Mouse (Mus musculus) monocyte, adult 2 months (primary cell): ENCODE results near the gene Pin1rt1.

Experiments used
- DNase-seq, 2 experiments: peaks; one replicate each; pipeline ENCODE4 v3.0.0; 2022; ENCODE audit warnings: low spot score in 2 of 2, low read depth in 1 of 2

The Pin1rt1 gene

DNA sequence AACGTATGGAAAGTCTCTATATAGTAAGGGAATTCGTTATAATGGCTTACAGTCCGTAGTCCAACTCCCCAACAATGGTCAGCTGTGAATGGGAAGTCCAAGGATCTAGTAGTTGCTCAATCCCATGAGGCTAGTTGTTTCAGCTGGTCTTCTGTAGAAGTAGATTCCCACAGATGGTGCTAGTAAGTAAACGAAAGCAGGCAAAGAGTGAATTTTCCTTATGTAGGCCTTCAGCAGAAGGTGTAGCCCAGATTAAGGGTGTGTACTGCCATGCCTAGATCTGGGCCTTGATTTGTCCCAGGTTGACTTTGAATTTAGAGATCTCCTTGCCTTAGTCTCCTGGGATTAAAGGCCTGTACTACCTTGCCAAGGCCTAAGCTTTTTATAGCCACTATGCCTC is at the start of gene Pin1rt1:
TSS of gene Pin1rt1 (minus strand) at position 101 of the 400 bp plus-strand sequence.
- DNase-seq: no peak

- no peak for DNase-seq
Observed at GRCm38 (mm10) chr2:104764018-104764417, 47.8 kb upstream of the Pin1rt1 start.

GRCm38 (mm10) chr2:104763134-104763703 is 47.0 kb upstream of the Pin1rt1 start:
- DNase-seq: no peak

- DNase-seq: no peak
Observed at GRCm38 (mm10) chr2:104750611-104751010, 34.4 kb upstream of the Pin1rt1 start.

- DNase-seq: no peak
Observed at GRCm38 (mm10) chr2:104748652-104749183, 32.5 kb upstream of the Pin1rt1 start.

GRCm38 (mm10) chr2:104746251-104746650 is 30.1 kb upstream of the Pin1rt1 start:
- DNase-seq: no peak

- DNase-seq: no peak
Observed at GRCm38 (mm10) chr2:104743971-104744370, 27.8 kb upstream of the Pin1rt1 start.

DNA sequence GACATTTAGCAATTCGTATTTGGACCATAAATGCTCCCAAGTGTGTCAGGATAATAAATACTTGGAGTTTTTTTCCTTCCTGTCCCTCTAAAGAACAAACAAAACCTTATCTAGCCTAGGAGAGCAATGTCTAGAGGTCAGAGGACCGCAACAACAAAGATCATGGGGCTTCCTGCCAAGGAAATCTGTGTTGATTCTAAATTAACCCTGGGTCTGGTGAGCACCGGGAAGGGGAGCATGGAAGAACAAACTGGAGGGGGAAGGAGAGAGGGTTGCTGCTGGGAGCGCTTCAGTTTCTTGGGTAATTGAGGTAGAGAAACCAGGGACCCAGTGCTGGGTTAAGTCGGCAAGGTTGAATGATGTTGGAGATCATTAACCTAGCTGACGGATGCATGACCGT is 27.0 kb upstream of the Pin1rt1 start:
- DNase-seq: no peak

GRCm38 (mm10) chr2:104742741-104743064 is 26.5 kb upstream of the Pin1rt1 start, which contains the start of gene Depdc7:
Gene Depdc7 (minus strand): TSS chr2:104742878.
- peak; percentile 56 to 77 for DNase-seq

GRCm38 (mm10) chr2:104741896-104742740 is 25.9 kb upstream of the Pin1rt1 start:
- no peak for DNase-seq

- no peak for DNase-seq
Observed at GRCm38 (mm10) chr2:104741015-104741758, 25.0 kb upstream of the Pin1rt1 start.

DNA sequence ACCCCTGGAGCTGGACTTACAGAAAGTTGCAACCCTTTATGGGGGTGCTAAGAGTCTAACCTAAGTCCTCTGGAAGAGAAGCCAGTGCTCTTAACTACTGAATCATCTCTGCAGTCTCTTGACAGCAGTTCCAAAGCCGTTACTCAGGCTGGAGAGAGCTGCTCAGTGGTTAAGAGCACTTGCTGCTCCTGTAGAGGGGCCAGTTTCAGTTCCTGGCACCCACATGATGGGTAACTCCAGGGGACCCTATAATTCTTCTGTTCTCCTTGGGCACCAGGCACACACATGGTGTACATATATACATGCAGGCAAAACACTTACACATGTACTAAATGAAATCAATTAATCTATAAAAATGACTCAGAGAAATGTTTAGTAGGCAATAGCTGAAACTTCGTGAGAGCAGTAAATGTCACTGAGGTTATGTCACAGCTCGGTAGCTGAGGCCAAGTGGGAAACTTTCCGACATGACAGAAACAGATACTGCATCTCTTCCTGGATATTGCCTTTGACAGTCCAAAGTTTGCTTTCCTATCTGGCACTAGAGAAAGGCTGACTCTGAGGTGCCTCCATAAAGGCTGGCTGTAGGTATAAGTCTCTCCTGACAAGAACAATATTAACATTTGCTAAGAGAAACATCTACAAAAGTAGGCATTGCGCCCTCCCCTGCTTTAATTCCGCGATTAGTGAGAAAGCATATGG is 24.2 kb upstream of the Pin1rt1 start:
- DNase-seq: no peak

DNA sequence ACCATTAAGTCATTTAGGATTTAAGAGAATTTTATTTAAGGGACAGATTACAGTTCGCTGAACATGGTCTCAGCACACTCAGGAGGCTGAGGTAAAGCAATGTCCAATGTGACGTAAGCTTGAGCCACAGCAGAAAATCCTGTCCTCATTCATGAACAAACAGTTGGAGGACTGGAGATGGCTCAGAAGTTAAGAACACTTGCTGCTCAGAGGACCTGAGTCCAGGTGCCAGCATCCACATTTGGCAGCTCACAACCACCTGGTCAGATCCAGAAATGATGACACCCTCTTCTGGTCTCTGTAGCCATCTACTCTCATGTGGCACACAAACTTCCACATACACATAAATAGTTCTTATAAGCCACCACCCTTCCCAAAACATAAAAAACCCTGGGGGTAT is 23.5 kb upstream of the Pin1rt1 start:
- DNase-seq: no peak

DNA sequence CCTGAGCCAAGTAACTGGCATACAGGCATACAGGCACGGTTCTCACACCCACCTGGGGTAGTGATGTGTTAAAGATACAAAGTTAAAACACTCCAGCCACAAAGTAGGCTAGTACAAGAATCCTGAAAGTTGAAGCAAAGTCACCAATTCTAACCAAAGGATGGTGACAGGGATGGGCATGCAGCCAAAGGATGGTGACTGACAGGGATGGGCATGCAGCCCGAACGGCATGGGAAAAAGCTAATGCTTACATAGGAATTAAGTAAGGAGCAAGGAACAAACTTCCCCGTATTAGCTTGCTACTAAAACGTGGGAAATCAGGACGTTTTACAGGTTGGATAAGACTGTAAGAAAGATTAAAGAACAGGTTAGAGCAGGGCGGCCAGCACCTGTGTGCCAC is 20.1 kb upstream of the Pin1rt1 start:
- no peak for DNase-seq

- no peak for DNase-seq
Observed at GRCm38 (mm10) chr2:104732562-104733256, 16.5 kb upstream of the Pin1rt1 start.

- peak; percentile 39 to 45 for DNase-seq
Observed at GRCm38 (mm10) chr2:104732033-104732444, 15.9 kb upstream of the Pin1rt1 start.

GRCm38 (mm10) chr2:104727369-104727768 is 11.2 kb upstream of the Pin1rt1 start:
- DNase-seq: no peak

GRCm38 (mm10) chr2:104722021-104722420 is 5.8 kb upstream of the Pin1rt1 start:
- DNase-seq: no peak

DNA sequence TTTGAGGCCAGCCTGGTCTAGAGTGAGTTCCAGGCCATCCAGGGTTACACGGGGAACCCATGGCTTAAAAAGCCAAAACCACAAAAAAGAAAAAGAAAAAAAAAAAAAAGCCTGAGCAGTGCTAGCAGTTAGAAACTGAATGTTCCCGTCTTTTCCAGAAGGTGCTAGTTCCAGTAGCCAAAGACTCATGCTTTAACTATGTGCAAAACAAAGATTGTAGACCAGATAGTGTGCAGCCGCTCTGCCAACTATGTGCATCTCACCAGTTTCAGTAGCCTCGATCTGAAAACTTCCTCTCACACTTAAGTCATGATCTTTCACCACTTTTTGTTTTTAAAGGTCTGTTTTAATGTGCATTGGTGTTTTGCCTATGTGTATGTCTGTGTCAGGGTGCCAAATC is 1.6 kb upstream of the Pin1rt1 start:
- DNase-seq: no peak

GRCm38 (mm10) chr2:104717231-104717735 is 1.1 kb upstream of the Pin1rt1 start:
- DNase-seq: no peak
